Mouse (Mus musculus) inflammation-experienced regulatory T-cells, adult 6 months (primary cell): ENCODE results near the gene Msh4. TPM values are rescaled to one million over a fixed set of nuclear protein-coding genes. Genes with fewer than 3 reads are reported as not detected.
"Not testable (repeated sequence)": the region's sequence is repeated elsewhere in the genome, so short reads cannot be mapped to it uniquely, and the experiment has no call there.

Experiments used
- ATAC-seq: one replicate; pipeline ENCODE4 v1.8.0; 2017
- polyA plus RNA-seq, 3 experiments: library from polyadenylated mRNA; unstranded; fragments of 100-300 nt; shearing (Covaris generic); gene quantifications; one replicate each; pipeline ENCODE4 v1.2.1; 2017

The Msh4 gene
- polyA plus RNA-seq, 3 experiments from 2014 or later: 0.19 TPM; not detected in 2

DNA sequence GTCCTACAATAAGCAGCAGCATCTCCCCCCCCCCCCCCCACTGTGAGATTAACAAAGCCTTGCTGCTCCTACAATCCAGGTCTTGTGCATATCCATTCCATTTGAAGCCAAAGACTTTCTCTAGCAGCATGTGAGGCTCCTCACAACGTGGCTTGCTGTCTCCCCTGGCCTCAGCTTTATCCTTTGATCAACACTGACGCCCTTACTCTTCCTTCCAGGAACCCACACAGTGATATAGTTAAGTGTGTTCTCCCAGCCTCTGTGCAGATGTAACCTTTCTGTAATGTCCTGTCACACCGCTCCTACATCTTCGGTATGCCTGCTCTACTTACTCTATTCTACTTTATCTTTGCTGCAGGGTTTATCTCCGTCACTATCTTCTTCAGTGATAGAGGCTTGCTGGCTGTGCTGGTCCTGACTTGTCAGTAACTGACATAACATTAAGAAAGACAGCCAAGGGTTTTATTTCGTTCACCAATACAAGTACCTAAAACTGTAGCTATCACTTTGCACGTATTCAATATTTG lies 58.7 kb downstream of the Msh4 start:
- ATAC-seq: no peak

GRCm38 (mm10) chr3:153846109-153846508 lies 59.8 kb downstream of the Msh4 start:
- no peak for ATAC-seq

GRCm38 (mm10) chr3:153845500-153845899 lies 60.4 kb downstream of the Msh4 start:
- ATAC-seq: no peak

DNA sequence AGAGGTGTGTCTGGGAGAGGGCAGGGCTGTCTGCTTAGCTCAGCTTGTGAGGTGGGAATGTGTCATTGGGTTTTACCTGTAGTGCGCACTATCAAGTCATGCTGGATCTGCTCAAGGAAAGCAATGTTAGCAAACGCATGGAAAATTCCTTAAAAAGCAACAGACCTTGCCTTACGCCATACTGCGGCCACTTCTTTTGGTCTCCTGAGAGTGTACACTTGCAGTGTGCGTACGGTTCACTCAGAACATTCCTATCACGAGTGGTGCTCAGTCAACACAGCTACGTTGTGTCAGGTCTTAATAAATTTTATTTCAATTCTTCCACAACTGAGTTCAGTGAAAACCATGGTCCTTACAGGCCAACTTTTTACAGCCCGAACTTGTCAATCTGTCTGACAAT lies 61.2 kb downstream of the Msh4 start:
- ATAC-seq: no peak

DNA sequence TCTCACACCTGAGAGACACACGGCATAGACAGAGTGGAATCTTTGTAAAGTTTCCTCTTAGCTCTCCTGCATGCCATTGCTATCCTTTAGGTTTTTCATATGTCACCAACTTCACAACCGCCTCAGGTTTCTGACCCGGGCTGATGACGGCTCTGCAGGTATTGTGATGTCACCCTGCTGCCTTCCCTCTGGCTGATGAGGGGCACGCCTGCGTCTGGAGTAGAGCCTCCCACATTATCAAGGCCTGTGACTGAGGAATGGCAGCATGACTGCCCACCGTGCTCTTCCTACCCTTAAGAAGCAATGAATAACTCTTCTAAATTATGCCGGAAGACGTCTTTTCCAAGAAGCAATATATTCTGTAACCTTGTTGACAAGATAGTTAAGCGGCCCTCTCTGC lies 61.9 kb downstream of the Msh4 start, which contains the start of gene Asb17:
Gene Asb17, plus strand, starts transcription at position 180 of the 400 bp plus-strand sequence.
- no peak for ATAC-seq

DNA sequence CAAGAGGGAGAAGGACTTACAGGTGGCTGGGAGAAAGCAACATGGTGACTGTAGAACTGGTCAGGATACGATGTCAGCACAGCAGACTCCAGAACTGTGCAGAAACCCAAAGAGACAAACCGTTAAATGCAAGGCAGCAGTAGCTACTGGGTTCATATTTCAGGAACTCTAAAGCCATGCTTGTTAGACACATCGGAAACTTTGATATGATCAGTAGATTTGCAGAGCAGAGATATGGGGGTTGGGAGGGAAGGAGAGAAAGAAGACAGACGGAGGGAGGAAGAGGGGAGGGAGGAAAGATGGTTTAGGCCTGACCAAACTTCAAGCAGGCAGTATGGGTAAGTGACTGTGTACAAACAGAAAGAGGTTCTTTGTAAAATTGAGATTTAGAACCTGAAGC lies 68.3 kb downstream of the Msh4 start:
- no peak for ATAC-seq

- ATAC-seq: no peak
These were observed 69.6 kb downstream of the Msh4 start for GRCm38 (mm10) chr3:153836316-153836715.

DNA sequence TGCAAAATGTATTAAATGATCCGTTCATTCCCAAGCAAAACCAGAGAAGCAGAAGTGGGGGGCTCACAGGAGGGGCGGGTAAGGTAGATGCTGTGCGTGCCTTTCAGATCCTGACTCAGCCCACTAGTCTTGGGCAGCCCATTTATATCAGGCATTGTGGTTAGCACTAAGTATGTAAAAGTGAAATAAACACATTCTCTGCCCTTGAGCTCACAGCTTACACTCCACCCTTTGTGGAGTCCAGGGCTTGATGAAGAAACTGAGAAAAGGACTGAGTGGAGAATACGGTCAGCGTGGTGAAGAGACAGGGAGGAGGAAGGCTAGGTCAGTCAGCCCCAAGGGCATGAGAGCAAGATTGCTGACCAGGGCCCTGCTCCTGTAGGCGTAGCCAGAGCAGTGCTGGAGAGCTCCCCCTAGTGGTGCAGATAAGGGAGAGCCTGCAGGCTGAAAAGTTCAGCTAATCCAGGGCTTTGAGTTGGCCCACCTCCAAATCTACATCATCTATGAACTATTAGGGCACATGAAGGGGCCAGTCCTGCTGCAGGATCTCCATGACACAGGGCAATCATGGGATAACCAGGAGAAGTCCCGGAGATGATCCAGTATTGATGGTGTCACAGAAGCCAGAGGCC lies 70.4 kb downstream of the Msh4 start:
- no peak for ATAC-seq

DNA sequence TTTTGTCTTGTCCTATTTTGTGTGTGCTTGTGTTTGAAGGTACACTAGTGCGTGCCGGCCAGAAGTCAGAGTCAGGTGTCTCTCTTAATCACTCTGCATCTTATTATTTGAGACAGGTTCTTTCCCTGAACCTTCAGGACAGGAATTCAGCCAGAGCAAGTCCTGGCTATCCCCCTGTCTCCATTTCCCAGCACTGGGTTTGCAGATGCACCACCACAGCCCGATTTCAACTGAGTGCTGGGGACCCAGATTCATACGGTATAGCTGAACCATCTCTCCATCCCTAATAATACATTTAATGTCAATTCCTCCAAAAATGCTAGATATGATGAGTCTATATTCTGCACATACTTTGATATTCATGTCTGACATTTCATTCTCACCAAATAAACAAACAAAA lies 71.9 kb downstream of the Msh4 start:
- no peak for ATAC-seq

GRCm38 (mm10) chr3:153832654-153832945 lies 73.3 kb downstream of the Msh4 start:
- no peak for ATAC-seq

DNA sequence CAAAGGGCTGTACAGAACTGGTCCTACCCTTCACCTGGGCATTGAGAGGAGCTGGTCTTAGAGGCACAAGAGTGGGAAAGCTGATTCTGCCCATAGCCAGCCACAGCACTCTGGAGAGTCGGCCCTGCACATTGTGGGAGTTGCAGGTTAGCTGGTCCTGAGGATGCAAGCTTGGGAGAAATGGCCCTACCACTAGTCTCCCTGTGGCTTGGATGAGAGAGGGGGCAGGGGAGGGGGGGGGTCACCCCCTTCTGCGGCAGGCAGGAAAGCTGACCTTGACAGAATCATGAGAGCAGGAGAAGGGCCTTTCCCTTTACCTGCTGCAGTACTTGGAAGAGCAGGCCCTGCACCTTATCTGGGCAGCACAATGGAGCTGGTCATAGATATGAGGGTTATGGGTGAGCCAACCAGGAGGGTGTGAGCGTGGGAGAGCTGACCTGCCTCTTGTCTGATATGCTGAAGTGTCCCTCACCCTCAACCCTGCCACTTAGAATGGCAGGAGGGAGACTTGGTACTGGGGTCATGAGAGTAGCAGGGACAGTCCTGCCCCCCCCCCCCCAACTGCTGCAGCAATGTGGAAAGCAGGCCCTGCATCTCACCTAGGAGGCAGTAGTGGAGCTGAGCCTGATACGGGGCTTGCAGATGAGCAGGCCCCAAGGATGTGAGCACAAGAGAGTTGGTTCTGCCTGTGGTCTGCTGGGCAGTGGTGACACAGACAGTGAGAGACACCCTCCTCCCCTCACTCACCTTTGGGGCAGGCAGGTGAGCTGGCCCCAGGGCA lies 73.9 kb downstream of the Msh4 start:
- no peak for ATAC-seq

GRCm38 (mm10) chr3:153831014-153831872 lies 74.7 kb downstream of the Msh4 start:
- no peak for ATAC-seq

GRCm38 (mm10) chr3:153829788-153830187 lies 76.2 kb downstream of the Msh4 start:
- ATAC-seq: not testable (repeated sequence)

DNA sequence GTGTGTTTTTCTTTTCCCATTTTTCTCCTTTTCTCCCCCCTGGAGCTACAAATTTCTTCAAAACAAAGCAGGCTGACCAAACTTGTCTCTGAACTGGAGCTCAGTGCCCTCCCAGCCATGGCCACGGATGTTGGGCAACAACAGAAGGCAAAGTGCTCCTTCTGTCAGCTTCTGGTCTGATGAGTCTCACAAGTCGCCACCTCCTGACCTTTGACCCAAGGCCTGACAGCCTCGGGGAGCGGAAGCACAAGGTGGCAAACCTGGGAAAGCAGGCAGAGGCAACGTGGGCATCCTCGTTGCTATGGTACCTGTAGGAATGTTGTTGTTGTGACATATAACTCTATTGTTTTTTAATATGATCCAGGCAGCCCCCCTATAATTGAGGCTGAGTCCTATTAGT lies 79.3 kb downstream of the Msh4 start:
- no peak for ATAC-seq

DNA sequence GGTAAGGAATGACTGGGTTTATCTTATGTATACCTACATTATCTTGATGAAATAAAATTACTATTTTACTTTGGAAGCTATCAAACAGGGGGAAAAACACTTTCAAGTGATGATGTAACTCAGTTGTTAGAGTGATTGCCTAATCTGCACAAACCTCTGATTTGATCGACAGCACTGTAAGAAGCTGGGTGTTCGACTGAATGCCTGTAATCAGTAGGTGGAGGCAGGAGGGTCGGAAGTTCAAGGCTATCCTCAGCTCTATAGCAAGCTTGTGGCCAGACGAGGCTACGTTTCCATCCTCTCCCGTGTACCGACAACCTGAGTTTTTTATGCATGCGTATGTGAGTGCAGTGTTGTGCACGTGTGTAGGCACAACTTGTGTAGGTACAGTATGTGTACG lies 80.7 kb downstream of the Msh4 start:
- ATAC-seq: no peak

GRCm38 (mm10) chr3:153823671-153824515 lies 82.0 kb downstream of the Msh4 start:
- ATAC-seq: no peak

GRCm38 (mm10) chr3:153819438-153819837 lies 86.5 kb downstream of the Msh4 start:
- no peak for ATAC-seq

- no peak for ATAC-seq
These were observed 87.2 kb downstream of the Msh4 start for GRCm38 (mm10) chr3:153818723-153819122.

GRCm38 (mm10) chr3:153817376-153817890 lies 88.5 kb downstream of the Msh4 start:
- ATAC-seq: no peak

DNA sequence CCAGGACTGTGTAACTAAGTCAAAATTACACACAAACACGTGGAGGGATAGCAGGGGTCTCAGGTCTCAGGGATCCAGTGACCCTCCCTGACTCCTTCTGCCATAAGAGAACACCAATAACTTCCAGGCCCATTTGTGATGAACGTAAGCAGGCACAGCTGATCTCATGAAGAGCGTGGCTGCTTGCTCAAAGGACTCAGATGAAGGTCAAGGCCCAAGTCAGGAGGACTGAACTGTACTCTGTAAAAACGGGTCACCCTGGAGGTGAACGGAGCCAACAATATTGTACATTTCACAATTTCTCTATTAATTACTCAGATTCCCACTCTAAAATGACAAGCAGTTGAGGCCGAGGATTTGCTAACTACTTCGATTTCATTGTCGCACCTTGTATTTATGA lies 91.9 kb downstream of the Msh4 start:
- no peak for ATAC-seq

DNA sequence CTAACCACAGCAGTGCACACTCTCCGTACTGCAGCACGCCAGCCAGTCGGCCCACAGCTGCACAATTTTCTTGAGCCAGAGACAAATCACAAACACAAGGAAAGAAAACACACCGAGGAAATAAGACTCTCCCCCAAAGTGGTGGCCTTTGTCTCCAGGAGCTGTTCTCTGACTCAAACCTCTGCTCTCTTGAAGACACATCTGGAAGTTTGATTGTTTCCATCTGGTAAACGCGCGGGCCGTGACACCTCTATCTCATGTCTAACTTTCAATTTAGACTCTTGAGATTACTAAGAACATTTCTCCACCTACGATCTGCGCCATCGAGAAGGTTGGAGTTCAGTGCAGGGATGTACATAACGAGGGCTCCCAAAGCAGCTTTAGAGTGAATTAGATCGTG lies 97.5 kb downstream of the Msh4 start:
- no peak for ATAC-seq
